Mouse (Mus musculus): ENCODE results near the gene Gm21905.

The Gm21905 gene

GRCm38 (mm10) chr5:67946321-67946720, at the start of gene Gm21905:
Gene Gm21905, minus strand, starts transcription at chr5:67946421.
- no peak for DNase-seq

GRCm38 (mm10) chr5:67990426-67990825, 44.2 kb upstream of the Gm21905 start:
- DNase-seq: peak; percentile 32

- no peak for DNase-seq
Observed at GRCm38 (mm10) chr5:67981946-67982526, 35.8 kb upstream of the Gm21905 start.

- no peak for DNase-seq
Observed at GRCm38 (mm10) chr5:67969536-67969935, 23.3 kb upstream of the Gm21905 start.

- no peak for DNase-seq
Observed at GRCm38 (mm10) chr5:67961708-67962629, 15.7 kb upstream of the Gm21905 start.

GRCm38 (mm10) chr5:67955486-67955885, 9.3 kb upstream of the Gm21905 start:
- DNase-seq: no peak

- DNase-seq: no peak
Observed at GRCm38 (mm10) chr5:67954097-67954496, 7.9 kb upstream of the Gm21905 start.

- no peak for DNase-seq
Observed at GRCm38 (mm10) chr5:67948074-67948473, 1.9 kb upstream of the Gm21905 start.

GRCm38 (mm10) chr5:67947006-67947405, 785 bp upstream of the Gm21905 start:
- DNase-seq: no peak

- DNase-seq: no peak
Observed at GRCm38 (mm10) chr5:67944074-67944785, 2.0 kb downstream of the Gm21905 start.

- DNase-seq: peak; percentile 2
Observed at GRCm38 (mm10) chr5:67943199-67943598, 3.0 kb downstream of the Gm21905 start.

GRCm38 (mm10) chr5:67941369-67941768, 4.9 kb downstream of the Gm21905 start, which contains the start of gene Gm5108:
Gene Gm5108, plus strand, starts transcription at chr5:67941669.
- no peak for DNase-seq

- DNase-seq: peak; percentile 13
Observed at GRCm38 (mm10) chr5:67931623-67932022, 14.6 kb downstream of the Gm21905 start.

GRCm38 (mm10) chr5:67930584-67930983, 15.6 kb downstream of the Gm21905 start:
- peak; percentile 7 for DNase-seq

GRCm38 (mm10) chr5:67904555-67904954, 41.7 kb downstream of the Gm21905 start:
- no peak for DNase-seq

- DNase-seq: no peak
Observed at GRCm38 (mm10) chr5:67898921-67899320, 47.3 kb downstream of the Gm21905 start.

- DNase-seq: no peak
Observed at GRCm38 (mm10) chr5:67884422-67885210, 61.6 kb downstream of the Gm21905 start.

GRCm38 (mm10) chr5:67883564-67884171, 62.6 kb downstream of the Gm21905 start:
- no peak for DNase-seq
